ENCODE assay signal across 24 mouse cellular contexts in the genomic region with DNA sequence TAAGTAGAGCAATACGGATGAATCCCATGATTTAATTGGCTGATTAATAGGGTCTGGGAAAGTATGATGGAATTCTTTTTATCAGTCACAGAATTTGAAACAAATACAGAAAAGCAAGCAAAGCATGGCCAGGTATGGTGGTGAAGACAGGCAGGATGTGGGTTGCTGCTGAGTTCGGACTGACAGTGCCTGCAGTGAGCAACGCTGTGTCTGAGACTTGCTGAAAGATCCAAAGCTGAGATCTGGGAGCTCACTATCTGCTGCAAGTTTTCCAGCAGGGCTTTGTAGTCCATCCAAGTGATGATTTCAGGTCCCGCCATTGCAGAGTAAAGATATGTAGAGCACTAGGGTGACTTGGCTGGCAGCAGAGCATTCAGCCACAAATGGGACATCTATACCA.
A peak's percentile ranks its signal among the peaks of the same experiment; 100 is the strongest.
DNase-seq lines count a peak whose midpoint lies in the region; ATAC-seq lines count a peak whose summit lies in the region.
"Had no signal": no experiment of that assay in that cellular context is flagged by ENCODE, and none has a peak within 500 bp of the region (broad histone marks: within the 10 kb centered on the region; RNA-seq: fewer than 3 reads in every experiment).

No protein-coding gene starts in this region.

- no peaks in the 10 kb centered on the region for H3K9me3 ChIP-seq in liver, embryonic 12.5 days (replicated peaks)
- H3K9me3 ChIP-seq in hindbrain, embryonic 12.5 days (replicated peaks), result no peaks in the 10 kb centered on the region
- H3K9me3 ChIP-seq: embryonic facial prominence, embryonic 15.5 days; heart, embryonic 13.5 days had no signal

- H3K36me3 ChIP-seq in splenic B cell, adult 2 months (ENCODE audit: control insufficient read depth, insufficient read depth, low read length, poor library complexity, severe bottlenecking), result no peaks in the 10 kb centered on the region
- no peaks in the 10 kb centered on the region for H3K36me3 ChIP-seq in liver, embryonic 12.5 days
- no peaks in the 10 kb centered on the region for H3K36me3 ChIP-seq in hindbrain, embryonic 12.5 days
- H3K36me3 ChIP-seq: embryonic facial prominence, embryonic 15.5 days; heart, embryonic 13.5 days had no signal

- H3K4me1 ChIP-seq in liver, embryonic 12.5 days, result no peaks in the 10 kb centered on the region
- H3K4me1 ChIP-seq in hindbrain, embryonic 12.5 days, result no peaks in the 10 kb centered on the region
- H3K4me1 ChIP-seq: embryonic facial prominence, embryonic 15.5 days; heart, embryonic 13.5 days had no signal

- no peak overlapping the region for H3K27ac ChIP-seq in liver, embryonic 12.5 days
- H3K27ac ChIP-seq in hindbrain, embryonic 12.5 days, result no peak overlapping the region
- H3K27ac ChIP-seq: embryonic facial prominence, embryonic 15.5 days; gastrocnemius, adult 2 months; heart, embryonic 13.5 days; hindbrain, postnatal 0 days had no signal

- peak; percentile 86 for ATAC-seq in CD4-positive, CD25-positive, alpha-beta regulatory T cell, adult 4 months
- no peak for ATAC-seq in liver, embryonic 12.5 days
- ATAC-seq in erythroid progenitor cell, adult 5-6 weeks (replicated peaks; ENCODE audit: low FRiP score, poor library complexity, severe bottlenecking), result no peak
- ATAC-seq in hindbrain, embryonic 12.5 days (ENCODE audit: low FRiP score), result no peak
- ATAC-seq: forebrain, postnatal 0 days; hindbrain, postnatal 0 days; Patski had no signal

- H3K4me3 ChIP-seq in liver, embryonic 12.5 days, result no peak overlapping the region
- no peak overlapping the region for H3K4me3 ChIP-seq in hindbrain, embryonic 12.5 days
- H3K4me3 ChIP-seq: embryonic facial prominence, embryonic 15.5 days; erythroblast, embryonic 14.5 days; gastrocnemius, adult 2 months; heart, embryonic 13.5 days had no signal

- no peak overlapping the region for H3K9ac ChIP-seq in liver, embryonic 12.5 days
- no peak overlapping the region for H3K9ac ChIP-seq in hindbrain, embryonic 12.5 days
- H3K9ac ChIP-seq: embryonic facial prominence, embryonic 15.5 days; forebrain, postnatal 0 days; heart, embryonic 13.5 days had no signal

- peak; percentile 25 for DNase-seq in induced T-regulatory cell, adult 2 months (ENCODE audit: low read depth)
- peak; percentile 12 for DNase-seq in splenic B cell, adult 2 months (ENCODE audit: low read depth, low spot score)
- DNase-seq in thymus, postnatal 36 days, result peak; percentile 19 to 33
- DNase-seq in frontal cortex, postnatal 10 days (ENCODE audit: low spot score in 2 of 2), result no peak
- DNase-seq: adrenal gland, postnatal 10 days; cerebellum, adult 11 months; cerebellum, adult 8-10 months; cerebellum, postnatal 14 days; embryo, embryonic 11 days; forebrain, postnatal 0 days; gastrocnemius, adult 2 months; gastrocnemius, postnatal 36 days; heart, adult 11 months; heart, postnatal 36 days had no signal

- no peaks in the 10 kb centered on the region for H3K27me3 ChIP-seq in splenic B cell, adult 2 months (ENCODE audit: control insufficient read depth, insufficient read depth, low read length, poor library complexity, severe bottlenecking)
- no peaks in the 10 kb centered on the region for H3K27me3 ChIP-seq in liver, embryonic 12.5 days (replicated peaks)
- H3K27me3 ChIP-seq in hindbrain, embryonic 12.5 days, result no peaks in the 10 kb centered on the region
- H3K27me3 ChIP-seq: CH12.LX; embryonic facial prominence, embryonic 15.5 days; heart, embryonic 13.5 days; Patski had no signal

- 61% methylated on average over 4 of the region's 4 CpGs for WGBS in liver, embryonic 12.5 days (ENCODE audit: insufficient replicate concordance)
- 85% methylated on average over 4 of the region's 4 CpGs for WGBS in hindbrain, embryonic 12.5 days

- no peak overlapping the region for H3K4me2 ChIP-seq in liver, embryonic 12.5 days
- H3K4me2 ChIP-seq in hindbrain, embryonic 12.5 days (replicated peaks), result no peak overlapping the region
- H3K4me2 ChIP-seq: embryonic facial prominence, embryonic 15.5 days; heart, embryonic 13.5 days had no signal

Comparison
In these comparisons a context has a peak if more than half of its experiments do, and no peak if none do; other contexts are left out.
1. DNase-seq: peak in induced T-regulatory cell, adult 2 months (single experiment), splenic B cell, adult 2 months (single experiment) and thymus, postnatal 36 days (2 of 2); none in frontal cortex, postnatal 10 days (0 of 2).